Mouse (Mus musculus) testis, postnatal 10 days (tissue): ENCODE results near the gene Kansl1l.
"Not testable (repeated sequence)": the region's sequence is repeated elsewhere in the genome, so short reads cannot be mapped to it uniquely, and the experiment has no call there.

Experiments used
- DNase-seq: peaks from one replicate; pipeline ENCODE4 v3.0.0; 2021; ENCODE audit warnings: low spot score

The Kansl1l gene

GRCm38 (mm10) chr1:66699630-66700029 is 117.7 kb downstream of the Kansl1l start:
- DNase-seq = not testable (repeated sequence)

DNA sequence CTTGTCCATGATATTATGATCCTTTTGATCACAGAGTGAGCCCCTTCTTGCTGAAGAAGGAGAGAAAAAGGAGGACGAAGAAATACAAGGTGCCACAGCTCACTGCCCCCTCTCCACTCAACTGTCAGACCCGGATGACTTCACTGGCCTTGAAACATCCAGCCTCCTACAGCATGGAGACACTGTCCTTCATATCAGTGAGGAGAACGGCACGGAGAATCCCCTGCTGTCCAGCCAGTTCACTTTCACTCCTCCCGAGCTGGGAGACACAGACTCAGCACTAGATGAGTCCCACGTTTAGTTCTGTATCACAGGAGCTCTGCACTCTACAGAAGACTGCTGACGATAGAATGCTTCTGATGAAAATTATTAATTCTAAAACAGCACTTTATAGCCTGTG is 122.1 kb downstream of the Kansl1l start:
- DNase-seq = no peak

DNA sequence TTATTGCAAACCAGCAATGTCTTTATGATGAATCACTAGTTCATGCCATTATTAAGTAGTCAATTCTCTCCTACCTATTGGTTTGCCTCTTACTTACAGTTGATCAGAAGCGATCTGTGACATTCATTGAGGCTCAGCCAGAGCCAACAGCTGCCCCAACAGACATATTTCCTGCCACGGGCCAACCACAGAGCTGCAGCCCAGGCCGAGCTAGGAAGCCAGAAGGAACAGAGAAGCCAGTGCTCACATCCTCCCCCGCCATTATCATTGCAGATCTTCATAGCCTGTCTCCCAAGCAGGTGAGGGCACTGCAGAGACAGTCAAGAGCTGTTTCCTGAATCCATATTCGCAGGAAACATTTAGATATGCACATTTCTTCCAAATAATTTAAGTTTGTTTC is 123.1 kb downstream of the Kansl1l start:
- DNase-seq = no peak

- no peak for DNase-seq
Measured at GRCm38 (mm10) chr1:66692780-66693392, 124.5 kb downstream of the Kansl1l start.

- no peak for DNase-seq
Measured at GRCm38 (mm10) chr1:66692308-66692707, 125.1 kb downstream of the Kansl1l start.

- DNase-seq = no peak
Measured at GRCm38 (mm10) chr1:66691772-66692171, 125.6 kb downstream of the Kansl1l start.

DNA sequence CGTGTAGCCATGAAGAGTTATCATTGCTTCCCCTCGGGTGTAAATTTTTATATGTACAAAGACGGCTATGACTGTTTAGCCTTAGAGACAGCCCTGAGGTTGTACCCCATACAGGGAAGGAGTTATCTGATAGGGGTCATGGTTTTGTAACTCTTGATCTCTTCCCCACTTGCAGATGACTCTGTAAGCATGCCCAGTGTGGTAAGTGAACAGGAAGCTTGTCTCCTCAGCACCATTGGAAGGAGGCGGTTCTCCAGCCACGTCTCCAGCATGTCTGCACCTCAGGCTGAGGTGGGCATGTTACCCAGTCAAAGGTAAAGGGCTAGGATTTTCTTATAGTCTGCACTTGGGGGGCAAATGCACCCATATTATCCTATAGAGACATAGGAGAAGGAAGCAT is 134.4 kb downstream of the Kansl1l start:
- DNase-seq = no peak

GRCm38 (mm10) chr1:66678662-66679061 is 138.7 kb downstream of the Kansl1l start:
- DNase-seq = no peak

DNA sequence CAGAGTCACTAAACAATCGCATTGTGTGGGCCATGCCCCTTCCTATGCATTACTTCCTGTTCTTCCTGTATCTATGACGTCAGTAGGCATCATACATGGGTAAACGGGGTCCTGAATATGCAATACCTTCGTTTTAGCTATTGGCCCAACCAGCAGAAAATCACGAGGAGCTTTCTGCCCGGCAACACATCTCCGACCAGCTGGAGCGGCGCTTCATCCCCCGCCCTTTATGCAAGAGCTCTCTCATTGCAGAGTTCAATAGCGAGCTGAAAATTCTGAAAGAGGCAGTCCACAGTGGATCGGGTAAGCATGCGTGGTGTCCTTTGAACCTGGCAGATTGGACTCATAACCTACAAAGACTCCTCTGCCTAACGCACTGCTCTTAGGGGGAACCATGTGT is 139.4 kb downstream of the Kansl1l start:
- DNase-seq = no peak

DNA sequence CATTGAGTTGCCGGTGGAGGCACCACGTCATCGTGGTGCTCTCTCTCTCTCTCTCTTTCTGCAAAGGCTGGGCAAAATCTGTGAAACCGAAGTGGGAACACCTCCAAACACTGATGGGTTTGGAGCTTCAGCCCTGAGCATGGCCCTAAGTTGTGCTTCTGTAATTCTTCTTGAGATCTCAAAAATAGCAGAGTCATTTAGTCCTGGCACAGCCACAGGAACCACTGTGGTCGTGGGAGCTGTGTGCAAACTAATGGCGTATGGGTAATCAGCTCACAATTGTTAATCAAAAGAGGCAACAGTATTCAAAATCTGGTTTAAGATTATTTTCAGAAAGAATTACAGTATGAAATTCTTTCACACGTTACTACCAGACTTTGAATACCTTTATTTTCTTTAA is 144.6 kb downstream of the Kansl1l start:
- DNase-seq = no peak

GRCm38 (mm10) chr1:66671475-66671874 is 145.9 kb downstream of the Kansl1l start:
- DNase-seq = no peak
